Mouse (Mus musculus) neural tube, embryonic 11.5 days (tissue): ENCODE results near the gene Xrcc1. TPM values are rescaled to one million over a fixed set of nuclear protein-coding genes. Genes with fewer than 3 reads are reported as not detected.

Source experiments
- ATAC-seq: fragments of 200-750 bp; cut with Nextera tagmentation; 2 replicates; pipeline ENCODE4 v1.8.0; 2017; ENCODE audit warnings: moderate number of reproducible peaks, mild to moderate bottlenecking, moderate TSS enrichment, moderate library complexity; ENCODE audit not compliant: insufficient read depth, low FRiP score, low TSS enrichment
- DNase-seq: peaks from one replicate; pipeline ENCODE4 v3.0.0-alpha.2; 2015; ENCODE audit warnings: low spot score
- H3K27ac ChIP-seq: fragments of 300-500 bp; sonication (generic); 2 replicates; pipeline ENCODE4 v1.5.1; 2014; ENCODE audit warnings: low read depth, mild to moderate bottlenecking, low read length
- H3K27me3 ChIP-seq: fragments of 300-500 bp; sonication (generic); 2 replicates; pipeline ENCODE4 v1.6.1; 2014; ENCODE audit warnings: mild to moderate bottlenecking, low read length, mixed read lengths; ENCODE audit not compliant: control insufficient read depth, insufficient read depth
- H3K36me3 ChIP-seq: fragments of 300-500 bp; sonication (generic); 2 replicates; pipeline ENCODE4 v1.6.1; 2014; ENCODE audit warnings: mild to moderate bottlenecking, low read length, moderate library complexity, mixed read lengths; ENCODE audit not compliant: control insufficient read depth, insufficient read depth
- H3K4me1 ChIP-seq: fragments of 300-500 bp; sonication (generic); 2 replicates; pipeline ENCODE4 v1.6.1; 2014; ENCODE audit warnings: low read length, mixed read lengths; ENCODE audit not compliant: control insufficient read depth, insufficient read depth
- H3K4me2 ChIP-seq: fragments of 300-500 bp; sonication (generic); 2 replicates; pipeline ENCODE4 v1.6.1; 2014; ENCODE audit warnings: low read depth, mild to moderate bottlenecking, moderate library complexity
- H3K4me3 ChIP-seq: fragments of 300-500 bp; sonication (generic); 2 replicates; pipeline ENCODE4 v1.5.1; 2014; ENCODE audit warnings: low read depth, low read length
- H3K9ac ChIP-seq: fragments of 300-500 bp; sonication (generic); 2 replicates; pipeline ENCODE4 v1.6.1; 2014; ENCODE audit warnings: mild to moderate bottlenecking, low read length
- H3K9me3 ChIP-seq: fragments of 300-500 bp; sonication (generic); 2 replicates; pipeline ENCODE4 v1.6.1; 2016; ENCODE audit warnings: low read length; ENCODE audit not compliant: control insufficient read depth
- WGBS: fragments of 180-500 bp; shearing (Covaris S2); extraction: QIAGEN DNeasy Blood & Tissue Kit; methylation state at CpG from one replicate; pipeline ENCODE4 v1.1.7; 2014; 5-methylcytosine and 5-hydroxymethylcytosine counted together
- polyA plus RNA-seq: library from polyadenylated mRNA; unstranded; fragments of >200 nt; fragmentation: Nextera tagmentation; extraction: Ambion mirVana; gene quantifications from 2 replicates; pipeline ENCODE4 v1.2.1, GENCODE M21; 2014

The Xrcc1 gene
- polyA plus RNA-seq, 1 experiment from 2014 or later: 120 TPM

DNA sequence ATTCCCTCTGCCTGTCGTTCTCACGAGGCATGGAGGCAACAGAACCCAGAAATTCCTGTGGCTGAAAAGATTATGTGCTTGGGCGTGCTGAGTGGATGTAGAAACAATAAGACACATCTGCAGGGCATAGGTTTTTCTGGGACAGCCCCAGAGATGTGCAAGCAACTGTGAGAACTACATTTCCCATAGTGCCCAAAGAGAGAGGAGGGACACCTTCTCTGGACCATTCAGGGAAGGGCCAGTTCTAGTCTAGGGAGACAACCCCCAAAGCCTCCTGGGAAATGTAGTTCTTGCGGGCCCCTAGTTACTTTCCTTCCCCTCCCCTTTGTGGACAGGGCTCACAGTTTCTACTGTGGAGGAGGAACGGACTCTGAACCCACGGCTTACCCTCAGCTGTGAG, 61.9 kb downstream of the Xrcc1 start:
- 44% methylated on average over 6 of the region's 6 CpGs for WGBS

GRCm38 (mm10) chr7:24608561-24608960, 62.5 kb downstream of the Xrcc1 start:
- Histone ChIP-seq H3K27me3 (peaks cover 39% of the 10 kb centered on the region), H3K9ac (no peak overlapping the region), H3K9me3 (no peaks in the 10 kb centered on the region), H3K27ac (no peak overlapping the region), H3K36me3 (no peaks in the 10 kb centered on the region), H3K4me3 (no peak overlapping the region), H3K4me1 (peaks cover 9% of the 10 kb centered on the region; the same call in 1 of the 2 replicates), H3K4me2 (no peak overlapping the region)
- ATAC-seq (no peak), DNase-seq (no peak)
- 78% methylated on average over 8 of the region's 8 CpGs for WGBS

More for the DNA sequence above, 61.9 kb downstream of the Xrcc1 start:
- Histone ChIP-seq H3K36me3 (no peaks in the 10 kb centered on the region), H3K4me3 (no peak overlapping the region), H3K4me2 (no peak overlapping the region), H3K27ac (no peak overlapping the region), H3K9me3 (no peaks in the 10 kb centered on the region), H3K9ac (no peak overlapping the region), H3K4me1 (peaks cover 9% of the 10 kb centered on the region; the same call in 1 of the 2 replicates), H3K27me3 (peaks cover 34% of the 10 kb centered on the region)
- ATAC-seq (no peak), DNase-seq (no peak)

GRCm38 (mm10) chr7:24610144-24610878, 64.2 kb downstream of the Xrcc1 start, which contains the start of gene Phldb3:
Gene Phldb3 (plus strand): TSS chr7:24610763.
- Histone ChIP-seq H3K4me1 (peaks cover 9% of the 10 kb centered on the region; the same call in 1 of the 2 replicates), H3K27me3 (peaks cover 39% of the 10 kb centered on the region), H3K36me3 (no peaks in the 10 kb centered on the region), H3K4me2 (peak within 1 kb of the TSS; percentile 47), H3K9me3 (no peaks in the 10 kb centered on the region), H3K27ac (no peak within 1 kb of the TSS), H3K9ac (no peak within 1 kb of the TSS), H3K4me3 (peak within 1 kb of the TSS; percentile 30)
- 2% methylated on average over 25 of the region's 27 CpGs for WGBS
- no peak for DNase-seq
- no peak for ATAC-seq

DNA sequence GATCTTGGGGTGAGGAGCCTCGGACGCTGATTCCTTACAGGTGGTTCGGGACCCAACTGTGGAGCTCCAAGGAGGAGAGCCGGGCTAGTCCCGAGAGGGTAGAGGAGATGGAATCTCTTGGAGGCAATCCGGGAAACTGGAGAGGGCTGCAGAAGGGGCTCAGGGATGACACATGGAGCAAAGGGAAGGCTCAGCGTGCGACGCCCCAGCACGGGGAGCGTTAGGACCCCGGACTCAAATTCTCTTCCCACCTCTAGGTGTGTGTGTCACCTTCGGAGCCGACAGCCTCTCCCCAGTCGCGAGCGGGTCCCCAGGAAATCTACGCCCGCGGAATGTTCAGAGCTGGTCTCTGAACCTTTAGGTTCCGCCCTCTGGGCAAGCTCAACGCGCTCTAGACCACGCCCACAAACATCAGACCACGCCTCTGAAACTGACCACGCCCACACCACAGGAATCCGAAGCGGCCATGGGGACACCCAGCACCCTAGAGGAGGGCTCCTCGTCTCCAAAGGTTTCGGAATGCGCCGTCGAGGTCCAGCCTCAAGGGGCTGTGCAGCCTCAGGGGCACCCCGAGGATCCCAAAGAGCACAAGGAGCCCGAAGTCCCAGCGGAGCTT, 64.9 kb downstream of the Xrcc1 start:
- H3K4me3 ChIP-seq: peak overlapping the region; percentile 30
- no peak overlapping the region for H3K27ac ChIP-seq
- H3K4me2 ChIP-seq: peak overlapping the region; percentile 47
- peak; percentile 67; the same call in 1 of the 2 replicates for ATAC-seq
- peaks cover 39% of the 10 kb centered on the region for H3K27me3 ChIP-seq
- H3K4me1 ChIP-seq: peaks cover 9% of the 10 kb centered on the region; the same call in 1 of the 2 replicates
- no peaks in the 10 kb centered on the region for H3K9me3 ChIP-seq
- H3K36me3 ChIP-seq: no peaks in the 10 kb centered on the region
- no peak overlapping the region for H3K9ac ChIP-seq
- under 1% methylated on average over 36 of the region's 36 CpGs for WGBS
- peak; percentile 74 for DNase-seq

DNA sequence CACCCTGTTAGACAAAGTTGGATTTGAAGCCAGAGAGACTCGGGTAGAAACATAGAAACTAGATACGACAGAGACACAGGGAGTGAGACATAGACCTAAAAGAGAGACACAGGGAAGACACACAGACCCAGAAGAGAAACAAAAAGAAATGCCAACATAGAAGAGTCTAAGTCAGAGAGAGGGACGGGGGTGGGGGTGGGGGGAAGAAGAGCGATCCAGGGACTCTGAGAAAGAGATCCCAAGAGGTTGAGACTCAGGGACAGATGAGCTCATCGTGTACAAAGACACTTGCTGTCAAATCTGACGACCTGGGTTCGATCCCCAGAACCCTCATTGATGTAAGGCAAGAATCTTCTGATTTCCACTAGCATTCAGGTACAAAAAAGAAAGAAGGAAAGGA, 65.6 kb downstream of the Xrcc1 start:
- WGBS: 13% methylated on average over 7 of the region's 7 CpGs
- no peak overlapping the region; the same call in 1 of the 2 replicates for H3K4me3 ChIP-seq
- peaks cover 39% of the 10 kb centered on the region for H3K27me3 ChIP-seq

DNA sequence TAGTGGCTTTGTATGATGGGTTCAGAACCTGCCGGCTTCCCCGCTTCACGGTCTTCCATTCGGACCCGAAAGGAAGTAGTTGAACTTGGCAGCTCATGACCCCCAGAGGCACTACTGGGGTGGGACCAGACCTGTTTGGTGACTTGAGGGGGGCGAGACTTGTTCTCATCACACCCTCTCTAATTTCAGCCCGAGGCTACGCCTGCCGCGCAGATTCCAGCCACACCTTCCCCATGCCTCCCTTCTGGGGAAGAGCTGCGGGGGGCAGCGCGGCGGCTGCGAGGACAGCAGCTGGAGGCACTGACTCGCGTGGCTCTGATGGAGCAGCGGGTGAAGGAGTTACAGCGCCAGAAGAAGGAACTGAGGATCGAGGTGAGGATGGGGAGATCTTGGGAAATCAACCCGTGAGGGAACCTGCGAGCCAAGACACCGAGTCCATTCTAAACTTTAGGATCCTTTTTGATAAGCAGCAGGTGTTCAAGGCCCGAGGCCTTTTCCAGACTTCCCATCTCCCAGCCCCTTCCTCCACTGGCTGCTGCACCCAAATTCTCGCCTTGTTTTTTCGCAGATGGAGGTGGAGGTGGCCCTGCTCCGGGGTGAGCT, 66.3 kb downstream of the Xrcc1 start:
- H3K27me3 ChIP-seq: peaks cover 39% of the 10 kb centered on the region

More for the DNA sequence above, 65.6 kb downstream of the Xrcc1 start:
- Histone ChIP-seq H3K36me3 (no peaks in the 10 kb centered on the region), H3K4me2 (no peak overlapping the region), H3K4me1 (peaks cover 9% of the 10 kb centered on the region; the same call in 1 of the 2 replicates), H3K9ac (no peak overlapping the region), H3K27ac (no peak overlapping the region), H3K9me3 (no peaks in the 10 kb centered on the region)
- ATAC-seq: no peak
- no peak for DNase-seq

DNA sequence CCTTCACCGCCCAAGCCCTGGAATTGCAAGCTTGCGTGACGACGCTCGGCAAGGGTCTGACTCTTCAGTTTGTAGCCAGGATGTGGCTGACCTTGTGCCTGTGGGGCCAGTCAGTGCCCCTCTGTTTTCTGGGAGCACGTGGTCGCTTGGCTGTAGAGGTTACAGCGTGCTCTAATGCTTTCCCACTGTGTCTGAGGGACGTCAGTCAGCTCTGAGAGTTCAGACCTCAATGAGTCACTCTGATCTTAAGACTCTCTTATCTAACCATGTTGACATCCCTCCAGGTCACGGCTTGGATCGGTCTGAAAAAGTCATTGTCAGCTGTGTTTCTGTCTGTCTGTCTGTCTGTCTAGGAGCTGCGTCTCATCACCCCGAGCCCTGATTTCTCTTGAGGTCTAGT, 68.7 kb downstream of the Xrcc1 start:
- Histone ChIP-seq H3K27me3 (peaks cover 38% of the 10 kb centered on the region), H3K27ac (no peak overlapping the region), H3K9ac (no peak overlapping the region), H3K36me3 (no peaks in the 10 kb centered on the region), H3K4me1 (peaks cover 9% of the 10 kb centered on the region; the same call in 1 of the 2 replicates), H3K4me3 (no peak overlapping the region), H3K9me3 (no peaks in the 10 kb centered on the region), H3K4me2 (no peak overlapping the region)
- ATAC-seq: no peak
- 75% methylated on average over 13 of the region's 13 CpGs for whole genome bisulfite sequencing
- DNase-seq: no peak

More for the DNA sequence above, 66.3 kb downstream of the Xrcc1 start:
- Histone ChIP-seq H3K27ac (no peak overlapping the region), H3K36me3 (no peaks in the 10 kb centered on the region), H3K4me1 (peaks cover 9% of the 10 kb centered on the region; the same call in 1 of the 2 replicates), H3K9me3 (no peaks in the 10 kb centered on the region), H3K4me2 (no peak overlapping the region), H3K9ac (no peak overlapping the region), H3K4me3 (no peak overlapping the region)
- ATAC-seq: no peak
- no peak for DNase-seq
- WGBS: 1% methylated on average over 27 of the region's 27 CpGs

- Histone ChIP-seq H3K4me2 (no peak overlapping the region), H3K4me1 (0 out of 2 replicates have a peak, but pooled peaks cover under 1% of the 10 kb centered on the region), H3K27ac (no peak overlapping the region), H3K27me3 (peaks cover 8% of the 10 kb centered on the region), H3K9ac (no peak overlapping the region), H3K36me3 (no peaks in the 10 kb centered on the region), H3K9me3 (no peaks in the 10 kb centered on the region), H3K4me3 (no peak overlapping the region)
- no peak for DNase-seq
- WGBS: 82% methylated on average over 8 of the region's 8 CpGs
- ATAC-seq: no peak
Measured at GRCm38 (mm10) chr7:24617763-24618162, 71.7 kb downstream of the Xrcc1 start.
